Mouse (Mus musculus) heart, embryonic 11.5 days (tissue): ENCODE measurements around the gene Ppm1k. TPM values are rescaled to one million over a fixed set of nuclear protein-coding genes. Genes with fewer than 3 reads are reported as not detected.
"Not testable (repeated sequence)": the region's sequence is repeated elsewhere in the genome, so short reads cannot be mapped to it uniquely, and the experiment has no call there.

Experiments used
- ATAC-seq: fragments of 200-750 bp; cut with Nextera tagmentation; replicated peaks from 2 replicates; pipeline ENCODE4 v1.8.0; 2017; ENCODE audit warnings: moderate library complexity; ENCODE audit not compliant: insufficient number of reproducible peaks, low FRiP score, low TSS enrichment
- H3K27ac ChIP-seq: fragments of 300-500 bp; sonication (generic); 2 replicates; pipeline ENCODE4 v1.5.1; 2014; ENCODE audit warnings: mild to moderate bottlenecking, low read depth, low read length
- H3K27me3 ChIP-seq: fragments of 300-500 bp; sonication (generic); 2 replicates; pipeline ENCODE4 v1.6.1; 2014; ENCODE audit warnings: mild to moderate bottlenecking, low read length, mixed read lengths; ENCODE audit not compliant: control insufficient read depth, insufficient read depth
- H3K36me3 ChIP-seq: fragments of 300-500 bp; sonication (generic); 2 replicates; pipeline ENCODE4 v1.6.1; 2014; ENCODE audit warnings: mild to moderate bottlenecking, low read length, moderate library complexity, mixed read lengths; ENCODE audit not compliant: control insufficient read depth, insufficient read depth
- H3K4me1 ChIP-seq: fragments of 300-500 bp; sonication (generic); 2 replicates; pipeline ENCODE4 v1.6.1; 2014; ENCODE audit warnings: low read length; ENCODE audit not compliant: control insufficient read depth, insufficient read depth
- H3K4me2 ChIP-seq: fragments of 300-500 bp; sonication (generic); 2 replicates; pipeline ENCODE4 v1.6.1; 2014; ENCODE audit warnings: mild to moderate bottlenecking, moderate library complexity
- H3K4me3 ChIP-seq: fragments of 300-500 bp; sonication (generic); 2 replicates; pipeline ENCODE4 v1.5.1; 2014; ENCODE audit warnings: low read depth, low read length
- H3K9ac ChIP-seq: fragments of 300-500 bp; sonication (generic); 2 replicates; pipeline ENCODE4 v1.6.1; 2014; ENCODE audit warnings: mild to moderate bottlenecking, low read depth, low read length, moderate library complexity
- H3K9me3 ChIP-seq: fragments of 300-500 bp; sonication (generic); replicated peaks from 2 replicates; pipeline ENCODE4 v1.6.1; 2016; ENCODE audit warnings: low read length; ENCODE audit not compliant: control insufficient read depth
- WGBS: fragments of 180-500 bp; shearing (Covaris S2); extraction: QIAGEN DNeasy Blood & Tissue Kit; methylation state at CpG from one replicate; pipeline ENCODE4 v1.1.7; 2014; ENCODE audit not compliant: insufficient replicate concordance; 5-methylcytosine and 5-hydroxymethylcytosine counted together
- polyA plus RNA-seq: library from polyadenylated mRNA; unstranded; fragments of >200 nt; fragmentation: Nextera tagmentation; extraction: Ambion mirVana; gene quantifications from 2 replicates; pipeline ENCODE4 v1.2.1, GENCODE M21; 2014

The Ppm1k gene
- polyA plus RNA-seq, 1 experiment from 2014 or later, result 14.8 TPM

GRCm38 (mm10) chr6:57563454-57563853 lies 28.2 kb upstream of the Ppm1k start:
- ATAC-seq, result no peak
- H3K27ac ChIP-seq, result no peak overlapping the region
- H3K4me1 ChIP-seq, result no peaks in the 10 kb centered on the region
- H3K4me3 ChIP-seq, result no peak overlapping the region
- no peaks in the 10 kb centered on the region for H3K36me3 ChIP-seq
- no peak overlapping the region for H3K9ac ChIP-seq
- no peaks in the 10 kb centered on the region for H3K27me3 ChIP-seq
- no peak overlapping the region for H3K4me2 ChIP-seq
- 84% methylated on average over 1 of the region's 1 CpGs for WGBS
- H3K9me3 ChIP-seq, result peaks cover 3% of the 10 kb centered on the region; the same call in 1 of the 2 replicates

DNA sequence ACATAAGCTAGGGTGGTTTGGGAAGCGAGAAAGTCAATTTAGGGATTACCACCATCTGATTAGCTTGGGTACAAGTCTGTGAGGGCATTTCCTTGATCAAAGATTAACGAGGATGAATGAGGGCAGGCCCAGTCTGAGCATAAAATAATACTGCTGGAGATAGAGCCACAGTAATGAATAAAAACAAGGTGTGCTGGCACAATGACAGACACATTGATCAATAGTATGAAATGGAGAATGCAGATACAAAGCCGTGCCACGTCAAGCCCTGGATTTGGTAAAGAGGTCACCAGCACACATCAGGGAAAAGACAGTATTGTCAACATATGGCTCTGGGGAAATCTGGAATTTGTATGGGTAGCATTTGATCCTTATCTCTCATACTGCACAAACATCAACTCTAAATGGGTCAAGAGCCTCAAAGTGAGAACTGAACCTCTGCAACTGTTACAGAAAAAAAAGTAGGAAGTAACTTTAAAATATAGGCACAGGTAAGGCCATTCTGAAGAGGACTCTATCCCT lies 22.6 kb upstream of the Ppm1k start:
- H3K4me2 ChIP-seq, result no peak overlapping the region
- WGBS, result 61% methylated on average over 4 of the region's 4 CpGs
- H3K9me3 ChIP-seq, result peaks cover 3% of the 10 kb centered on the region; the same call in 1 of the 2 replicates
- H3K4me3 ChIP-seq, result no peak overlapping the region
- H3K36me3 ChIP-seq, result no peaks in the 10 kb centered on the region
- no peaks in the 10 kb centered on the region for H3K4me1 ChIP-seq
- no peak for ATAC-seq
- no peaks in the 10 kb centered on the region for H3K27me3 ChIP-seq
- no peak overlapping the region for H3K9ac ChIP-seq
- H3K27ac ChIP-seq, result no peak overlapping the region

GRCm38 (mm10) chr6:57551211-57551796 lies 16.0 kb upstream of the Ppm1k start:
- Histone ChIP-seq H3K27me3 (no peaks in the 10 kb centered on the region), H3K9me3 (no peaks in the 10 kb centered on the region), H3K27ac (no peak overlapping the region), H3K4me2 (no peak overlapping the region), H3K9ac (no peak overlapping the region), H3K4me3 (no peak overlapping the region), H3K4me1 (no peaks in the 10 kb centered on the region), H3K36me3 (no peaks in the 10 kb centered on the region)
- 60% methylated on average over 3 of the region's 3 CpGs for WGBS
- ATAC-seq, result no peak

DNA sequence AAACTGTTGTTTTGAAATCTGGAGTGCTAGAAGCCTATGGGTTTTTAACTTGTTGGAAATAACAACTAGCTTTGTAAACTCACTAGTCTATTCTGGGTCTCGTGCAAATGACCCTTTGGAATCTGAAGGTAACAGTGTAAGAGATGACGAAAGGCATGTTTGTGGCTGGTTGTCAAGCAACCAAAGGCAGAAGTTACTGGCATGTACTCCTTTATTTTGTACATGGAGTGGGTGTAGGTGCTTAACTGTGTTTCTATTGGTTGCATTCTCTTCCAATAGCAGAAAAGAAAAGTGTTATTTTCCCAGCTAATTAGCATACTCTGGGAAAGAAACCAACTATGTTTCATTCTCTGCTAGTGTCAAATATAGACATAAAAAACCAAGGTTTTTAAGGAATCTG lies 9.6 kb upstream of the Ppm1k start:
- Histone ChIP-seq H3K4me1 (no peaks in the 10 kb centered on the region), H3K4me3 (no peak overlapping the region), H3K9ac (no peak overlapping the region), H3K4me2 (no peak overlapping the region), H3K27me3 (no peaks in the 10 kb centered on the region), H3K36me3 (no peaks in the 10 kb centered on the region), H3K27ac (no peak overlapping the region), H3K9me3 (no peaks in the 10 kb centered on the region)
- 39% methylated on average over 2 of the region's 2 CpGs for WGBS
- ATAC-seq, result no peak

DNA sequence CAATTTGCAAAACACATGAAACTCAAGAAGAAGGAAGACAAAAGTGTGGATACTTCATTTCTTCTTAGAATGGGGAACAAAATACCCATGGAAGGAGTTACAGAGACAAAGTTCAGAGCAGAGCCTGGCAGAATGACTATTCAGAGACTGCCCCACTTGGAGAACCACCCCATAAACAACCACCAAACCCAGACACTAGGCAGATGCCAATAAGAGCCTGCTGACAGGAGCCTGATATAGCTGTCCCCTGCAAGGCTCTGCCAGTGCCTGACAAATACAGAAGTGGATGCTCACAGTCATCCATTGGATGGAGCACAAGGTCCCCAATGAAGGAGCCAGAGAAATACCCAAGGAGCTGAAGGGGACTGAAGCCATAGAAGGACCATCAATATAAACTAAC lies 8.3 kb upstream of the Ppm1k start:
- H3K27me3 ChIP-seq, H3K4me2 ChIP-seq, H3K4me1 ChIP-seq, H3K4me3 ChIP-seq, H3K9me3 ChIP-seq, H3K36me3 ChIP-seq, H3K9ac ChIP-seq, H3K27ac ChIP-seq, ATAC-seq: not testable (repeated sequence)

GRCm38 (mm10) chr6:57541737-57542335 lies 6.6 kb upstream of the Ppm1k start:
- H3K4me1 ChIP-seq, result no peaks in the 10 kb centered on the region
- no peak overlapping the region for H3K9ac ChIP-seq
- no peak for ATAC-seq
- WGBS, result 70% methylated on average over 1 of the region's 1 CpGs
- no peak overlapping the region for H3K4me2 ChIP-seq
- no peak overlapping the region for H3K27ac ChIP-seq
- H3K36me3 ChIP-seq, result no peaks in the 10 kb centered on the region
- H3K9me3 ChIP-seq, result no peaks in the 10 kb centered on the region
- no peaks in the 10 kb centered on the region for H3K27me3 ChIP-seq
- no peak overlapping the region for H3K4me3 ChIP-seq

- H3K9ac ChIP-seq, result no peak overlapping the region
- H3K4me3 ChIP-seq, result no peak overlapping the region
- H3K27ac ChIP-seq, result no peak overlapping the region
- H3K4me2 ChIP-seq, result no peak overlapping the region
- 80% methylated on average over 5 of the region's 5 CpGs for WGBS
- H3K4me1 ChIP-seq, result no peaks in the 10 kb centered on the region
- no peaks in the 10 kb centered on the region for H3K27me3 ChIP-seq
- no peaks in the 10 kb centered on the region for H3K9me3 ChIP-seq
- H3K36me3 ChIP-seq, result no peaks in the 10 kb centered on the region
- no peak for ATAC-seq
These were observed 5.8 kb upstream of the Ppm1k start for GRCm38 (mm10) chr6:57540950-57541498.

GRCm38 (mm10) chr6:57537887-57538286 lies 2.6 kb upstream of the Ppm1k start:
- H3K9ac ChIP-seq, result no peak overlapping the region
- no peak for ATAC-seq
- H3K4me2 ChIP-seq, result no peak overlapping the region
- H3K4me1 ChIP-seq, result no peaks in the 10 kb centered on the region
- H3K4me3 ChIP-seq, result no peak overlapping the region
- no peaks in the 10 kb centered on the region for H3K9me3 ChIP-seq
- H3K36me3 ChIP-seq, result no peaks in the 10 kb centered on the region
- no peaks in the 10 kb centered on the region for H3K27me3 ChIP-seq
- WGBS, result 67% methylated on average over 5 of the region's 5 CpGs
- H3K27ac ChIP-seq, result no peak overlapping the region
